ENCODE assay signal across 8 mouse cellular contexts in the genomic region with DNA sequence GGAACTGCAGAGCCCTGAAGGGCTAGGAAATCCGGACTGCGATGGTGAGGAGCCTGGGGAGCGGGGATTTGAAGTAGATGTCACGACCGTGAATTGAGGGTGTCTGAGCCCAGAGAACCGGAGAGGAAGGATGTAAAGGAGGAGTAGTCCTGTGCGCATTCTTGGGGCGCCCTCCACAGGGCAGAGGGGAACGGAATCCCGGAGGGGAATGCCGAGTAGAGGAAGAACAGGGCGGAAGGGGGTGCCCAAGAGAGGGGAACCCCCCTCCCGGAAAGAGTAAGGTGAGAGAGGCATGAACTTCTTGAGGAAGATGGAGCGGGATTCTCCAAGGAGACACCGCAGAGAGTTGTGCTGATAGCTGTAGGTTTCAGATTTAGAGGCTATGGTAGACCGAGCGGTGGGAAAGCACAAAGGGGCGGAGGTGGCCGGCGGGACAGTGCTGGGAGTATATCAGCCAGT. TPM values are rescaled to one million over a fixed set of nuclear protein-coding genes. Genes with fewer than 3 reads are reported as not detected.
DNase-seq lines count a peak whose midpoint lies in the region; ATAC-seq and TF ChIP-seq lines count a peak whose summit lies in the region.

No protein-coding gene starts in this region.

- TF ChIP-seq CTCF in testis, adult 2 months (IDR thresholded peaks at IDR 0.05; ENCODE audit: control insufficient read depth, insufficient read depth, insufficient replicate concordance, low read depth, low read length) = no peak

- H3K9ac ChIP-seq in forebrain, embryonic 15.5 days (replicated peaks) = peak overlapping the region; percentile 71
- H3K9ac ChIP-seq in neural tube, embryonic 14.5 days (replicated peaks; ENCODE audit: low read depth, low read length) = peak overlapping the region; percentile 72

- H3K27ac ChIP-seq in forebrain, embryonic 15.5 days (replicated peaks) = peak overlapping the region; percentile 88
- H3K27ac ChIP-seq in neural tube, embryonic 14.5 days (ENCODE audit: low read depth, low read length) = peak overlapping the region; percentile 79
- H3K27ac ChIP-seq in testis, adult 2 months (ENCODE audit: control insufficient read depth, insufficient read depth, low read depth, low read length) = no peak overlapping the region

- H3K4me1 ChIP-seq in forebrain, embryonic 15.5 days = peaks cover 19% of the 10 kb centered on the region
- H3K4me1 ChIP-seq in neural tube, embryonic 14.5 days (ENCODE audit: control insufficient read depth, insufficient read depth, low read length) = peaks cover 3% of the 10 kb centered on the region; the same call in 1 of the 2 replicates
- peaks cover 2% of the 10 kb centered on the region; the same call in 1 of the 2 replicates for H3K4me1 ChIP-seq in testis, adult 2 months (ENCODE audit: control insufficient read depth, insufficient read depth, low read length)

- H3K9me3 ChIP-seq in forebrain, embryonic 15.5 days = no peaks in the 10 kb centered on the region
- H3K9me3 ChIP-seq in neural tube, embryonic 14.5 days (ENCODE audit: control insufficient read depth, low read length) = no peaks in the 10 kb centered on the region

- peak overlapping the region; percentile 64 for H3K4me3 ChIP-seq in forebrain, embryonic 15.5 days
- H3K4me3 ChIP-seq in neural tube, embryonic 14.5 days (ENCODE audit: low read depth, low read length) = peak overlapping the region; percentile 67
- peak overlapping the region; percentile 70 for H3K4me3 ChIP-seq in testis, adult 2 months (ENCODE audit: control insufficient read depth, low read depth, low read length)

- TF ChIP-seq POLR2A in testis, adult 2 months (IDR thresholded peaks at IDR 0.05; ENCODE audit: control insufficient read depth, low read depth, low read length) = no peak

- H3K36me3 ChIP-seq in forebrain, embryonic 15.5 days = no peaks in the 10 kb centered on the region
- no peaks in the 10 kb centered on the region for H3K36me3 ChIP-seq in neural tube, embryonic 14.5 days (ENCODE audit: control insufficient read depth, insufficient read depth, low read length)
- no peaks in the 10 kb centered on the region for H3K36me3 ChIP-seq in testis, adult 2 months (ENCODE audit: control insufficient read depth, insufficient read depth, low read length)

- no peaks in the 10 kb centered on the region for H3K27me3 ChIP-seq in forebrain, embryonic 15.5 days
- H3K27me3 ChIP-seq in neural tube, embryonic 14.5 days (ENCODE audit: control insufficient read depth, insufficient read depth, low read length) = no peaks in the 10 kb centered on the region
- no peaks in the 10 kb centered on the region for H3K27me3 ChIP-seq in testis, adult 2 months (ENCODE audit: control insufficient read depth, insufficient read depth, low read length)

- DNase-seq in CD4-positive, CD25-positive, alpha-beta regulatory T cell, adult 2 months (ENCODE audit: low read depth, low spot score) = peak; percentile 72
- DNase-seq in c-Kit-positive CD71-positive TER-119-negative erythroid progenitor cells, embryonic 14.5 days (ENCODE audit: low read depth) = peak; percentile 16
- DNase-seq in heart, postnatal 36 days = peak; percentile 53 to 54
- DNase-seq in layer of hippocampus, adult 18-20 months (ENCODE audit: low spot score in 2 of 2) = peak; percentile 67 to 87
- DNase-seq in lung, adult 18-20 months = peak; percentile 82 to 86

- under 1% methylated on average over 19 of the region's 20 CpGs for WGBS in forebrain, embryonic 15.5 days
- WGBS in neural tube, embryonic 14.5 days = 2% methylated on average over 20 of the region's 20 CpGs

- peak; percentile 86 for ATAC-seq in forebrain, embryonic 15.5 days (replicated peaks)
- ATAC-seq in neural tube, embryonic 14.5 days (ENCODE audit: low read depth) = peak; percentile 83

- intact Hi-C loops in heart, postnatal 36 days (cut with DNase I) = loop anchor here (2.0 to 5.0 kb wide), 2 partner anchors 74 to 278 kb away; no protein-coding TSS in a partner anchor

- peak overlapping the region; percentile 75 for H3K4me2 ChIP-seq in forebrain, embryonic 15.5 days (replicated peaks)
- H3K4me2 ChIP-seq in neural tube, embryonic 14.5 days (ENCODE audit: low read depth, low read length) = peak overlapping the region; percentile 84

RNA-seq across cellular contexts. Expression of a gene that starts 0.6 kb away (rescaled TPM):
- 22.5 and 23.1 TPM in 2 replicates for polyA plus RNA-seq in forebrain, embryonic 15.5 days (2015; fragmentation: Nextera tagmentation; extraction: Ambion mirVana)
- 1 to 10 TPM; 1.5 to 1.8 TPM for total RNA-seq in heart, postnatal 36 days (2021)
- total RNA-seq in layer of hippocampus, adult 18-20 months (2021) = 100 to 1,000 TPM; 151 to 161 TPM
- polyA plus RNA-seq in neural tube, embryonic 14.5 days (2014; fragmentation: Nextera tagmentation; extraction: Ambion mirVana) = 33.2 and 35.6 TPM in 2 replicates
- polyA plus RNA-seq in testis, adult 2 months (2012; rRNA removed) = 31.0 and 35.3 TPM in 2 replicates

Comparison
In these comparisons a context has a peak if more than half of its experiments do, and no peak if none do; other contexts are left out.
1. DNase-seq: peak in every context shown above with its lines; median percentile 84 in lung, adult 18-20 months; 77 in layer of hippocampus, adult 18-20 months; 72 in CD4-positive, CD25-positive, alpha-beta regulatory T cell, adult 2 months; 54 in heart, postnatal 36 days; 16 in c-Kit-positive CD71-positive TER-119-negative erythroid progenitor cells, embryonic 14.5 days.